Mouse (Mus musculus) MEL (cell line): Measurements from ENCODE around the gene Yipf4.

Experiments used
- EP300 ChIP-seq, 2 experiments: IDR thresholded peaks; 2 replicates each; pipeline ENCODE4 v1.6.1; 2011; ENCODE audit warnings: improper control_type of control experiment in 2 of 2, low read length in 2 of 2, low read depth in 1 of 2, mild to moderate bottlenecking in 1 of 2
- RCOR1 ChIP-seq: IDR thresholded peaks from 2 replicates; pipeline ENCODE4 v1.6.1; 2012; ENCODE audit warnings: low read depth, mild to moderate bottlenecking, inconsistent platforms, low read length, improper control_type of control experiment

DNA sequence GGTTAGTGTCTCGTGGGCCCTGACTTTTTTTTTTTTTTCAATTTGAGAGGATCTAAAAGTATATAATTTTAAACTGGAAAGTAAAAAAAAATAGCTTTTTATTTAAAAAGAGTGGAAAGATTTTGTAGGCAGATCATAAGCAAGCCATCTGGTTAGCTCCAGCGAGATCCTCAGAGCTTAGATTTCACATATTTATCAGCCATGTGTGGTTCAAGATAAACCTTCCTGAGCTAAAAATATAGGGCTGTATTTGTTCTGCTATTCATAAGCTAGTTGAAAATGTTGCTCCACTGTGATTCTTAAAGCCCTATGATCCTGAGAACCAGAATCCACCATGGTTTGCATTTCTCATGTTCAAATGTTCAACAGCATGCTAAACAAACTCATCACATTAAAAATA, 18.6 kb downstream of the Yipf4 start:
- TF ChIP-seq EP300 (IDR thresholded peaks at IDR 0.05; ENCODE audit: low read depth in 1 of 2, low read length in 2 of 2): peak in 1 of 2 experiments; percentile 42; a peak in 2 of 4 replicates
- TF ChIP-seq RCOR1: peak; percentile 91
